Mouse (Mus musculus): ENCODE results near the gene Ptp4a2. TPM values are rescaled to one million over a fixed set of nuclear protein-coding genes. Genes with fewer than 3 reads are reported as not detected.
A peak's percentile ranks its signal among the peaks of the same experiment; 100 is the strongest.

The Ptp4a2 gene
- polyA plus RNA-seq, 1 experiment from 2014 or later: 321 TPM

- no peak overlapping the region for H3K4me3 ChIP-seq (ENCODE audit: low read depth, low read length)
- H3K36me3 ChIP-seq (ENCODE audit: control insufficient read depth, insufficient read depth): no peaks in the 10 kb centered on the region
- no peaks in the 10 kb centered on the region for H3K9me3 ChIP-seq (ENCODE audit: control insufficient read depth)
- no peak overlapping the region for H3K27ac ChIP-seq (ENCODE audit: low read depth, low read length)
- no peak overlapping the region for H3K4me2 ChIP-seq (replicated peaks; ENCODE audit: low read depth)
- ATAC-seq: no peak
- H3K4me1 ChIP-seq (replicated peaks; ENCODE audit: control insufficient read depth, insufficient read depth, low read length): no peaks in the 10 kb centered on the region
- no peak overlapping the region for H3K9ac ChIP-seq (ENCODE audit: low read depth, low read length)
- TF ChIP-seq CTCF (IDR thresholded peaks at IDR 0.05; ENCODE audit: low read depth): no peak
- 56% methylated on average over 6 of the region's 6 CpGs for WGBS
- no peaks in the 10 kb centered on the region for H3K27me3 ChIP-seq (replicated peaks; ENCODE audit: control insufficient read depth, insufficient read depth, low read length)
Observed at GRCm38 (mm10) chr4:129770600-129770999, 40.4 kb upstream of the Ptp4a2 start.

- peak overlapping the region; percentile 47 for H3K4me2 ChIP-seq (replicated peaks; ENCODE audit: low read depth)
- H3K27ac ChIP-seq (ENCODE audit: low read depth, low read length): no peak overlapping the region
- no peak for TF ChIP-seq CTCF (IDR thresholded peaks at IDR 0.05; ENCODE audit: low read depth)
- no peaks in the 10 kb centered on the region for H3K4me1 ChIP-seq (replicated peaks; ENCODE audit: control insufficient read depth, insufficient read depth, low read length)
- H3K36me3 ChIP-seq (ENCODE audit: control insufficient read depth, insufficient read depth): no peaks in the 10 kb centered on the region
- ATAC-seq: no peak
- H3K9me3 ChIP-seq (ENCODE audit: control insufficient read depth): no peaks in the 10 kb centered on the region
- no peak overlapping the region for H3K9ac ChIP-seq (ENCODE audit: low read depth, low read length)
- 28% methylated on average over 7 of the region's 7 CpGs for WGBS
- H3K27me3 ChIP-seq (replicated peaks; ENCODE audit: control insufficient read depth, insufficient read depth, low read length): no peaks in the 10 kb centered on the region
- H3K4me3 ChIP-seq (ENCODE audit: low read depth, low read length): no peak overlapping the region; the same call in 1 of the 2 replicates
Observed at GRCm38 (mm10) chr4:129771314-129771671, 39.7 kb upstream of the Ptp4a2 start.

- peak; percentile 16; the same call in 1 of the 2 replicates for ATAC-seq
- no peaks in the 10 kb centered on the region for H3K27me3 ChIP-seq (replicated peaks; ENCODE audit: control insufficient read depth, insufficient read depth, low read length)
- H3K4me3 ChIP-seq (ENCODE audit: low read depth, low read length): no peak overlapping the region; the same call in 1 of the 2 replicates
- no peaks in the 10 kb centered on the region for H3K9me3 ChIP-seq (ENCODE audit: control insufficient read depth)
- no peaks in the 10 kb centered on the region for H3K36me3 ChIP-seq (ENCODE audit: control insufficient read depth, insufficient read depth)
- no peak overlapping the region for H3K9ac ChIP-seq (ENCODE audit: low read depth, low read length)
- no peak overlapping the region for H3K27ac ChIP-seq (ENCODE audit: low read depth, low read length)
- H3K4me2 ChIP-seq (replicated peaks; ENCODE audit: low read depth): peak overlapping the region; percentile 47
- TF ChIP-seq CTCF (IDR thresholded peaks at IDR 0.05; ENCODE audit: low read depth): no peak
- 11% methylated on average over 21 of the region's 21 CpGs for WGBS
- H3K4me1 ChIP-seq (replicated peaks; ENCODE audit: control insufficient read depth, insufficient read depth, low read length): no peaks in the 10 kb centered on the region
Observed at GRCm38 (mm10) chr4:129771672-129772521, 39.1 kb upstream of the Ptp4a2 start.

GRCm38 (mm10) chr4:129781881-129782675 lies 28.9 kb upstream of the Ptp4a2 start:
- Histone ChIP-seq H3K9ac (ENCODE audit: low read depth, low read length) (no peak overlapping the region), H3K9me3 (ENCODE audit: control insufficient read depth) (no peaks in the 10 kb centered on the region), H3K4me1 (replicated peaks; ENCODE audit: control insufficient read depth, insufficient read depth, low read length) (no peaks in the 10 kb centered on the region), H3K27ac (ENCODE audit: low read depth, low read length) (no peak overlapping the region), H3K4me3 (ENCODE audit: low read depth, low read length) (no peak overlapping the region), H3K27me3 (replicated peaks; ENCODE audit: control insufficient read depth, insufficient read depth, low read length) (no peaks in the 10 kb centered on the region), H3K4me2 (replicated peaks; ENCODE audit: low read depth) (no peak overlapping the region), H3K36me3 (ENCODE audit: control insufficient read depth, insufficient read depth) (no peaks in the 10 kb centered on the region)
- no peak for ATAC-seq
- 42% methylated on average over 4 of the region's 4 CpGs for WGBS
- peak; percentile 9; the same call in 1 of the 2 replicates for TF ChIP-seq CTCF (IDR thresholded peaks at IDR 0.05; ENCODE audit: low read depth)

- no peak for ATAC-seq
- Histone ChIP-seq H3K9me3 (ENCODE audit: control insufficient read depth) (no peaks in the 10 kb centered on the region), H3K4me3 (ENCODE audit: low read depth, low read length) (no peak overlapping the region), H3K4me2 (replicated peaks; ENCODE audit: low read depth) (no peak overlapping the region), H3K27ac (ENCODE audit: low read depth, low read length) (no peak overlapping the region), H3K27me3 (replicated peaks; ENCODE audit: control insufficient read depth, insufficient read depth, low read length) (no peaks in the 10 kb centered on the region), H3K36me3 (ENCODE audit: control insufficient read depth, insufficient read depth) (no peaks in the 10 kb centered on the region), H3K4me1 (replicated peaks; ENCODE audit: control insufficient read depth, insufficient read depth, low read length) (no peaks in the 10 kb centered on the region), H3K9ac (ENCODE audit: low read depth, low read length) (no peak overlapping the region)
- TF ChIP-seq CTCF (IDR thresholded peaks at IDR 0.05; ENCODE audit: low read depth): no peak
- WGBS: 56% methylated on average over 3 of the region's 3 CpGs
Observed at GRCm38 (mm10) chr4:129782857-129783331, 28.1 kb upstream of the Ptp4a2 start.

- no peaks in the 10 kb centered on the region for H3K9me3 ChIP-seq (ENCODE audit: control insufficient read depth)
- no peak overlapping the region for H3K27ac ChIP-seq (ENCODE audit: low read depth, low read length)
- H3K4me2 ChIP-seq (replicated peaks; ENCODE audit: low read depth): no peak overlapping the region
- no peaks in the 10 kb centered on the region for H3K27me3 ChIP-seq (replicated peaks; ENCODE audit: control insufficient read depth, insufficient read depth, low read length)
- H3K36me3 ChIP-seq (ENCODE audit: control insufficient read depth, insufficient read depth): no peaks in the 10 kb centered on the region
- no peak overlapping the region for H3K9ac ChIP-seq (ENCODE audit: low read depth, low read length)
- TF ChIP-seq CTCF (IDR thresholded peaks at IDR 0.05; ENCODE audit: low read depth): no peak
- no peaks in the 10 kb centered on the region for H3K4me1 ChIP-seq (replicated peaks; ENCODE audit: control insufficient read depth, insufficient read depth, low read length)
- no peak for ATAC-seq
- 70% methylated on average over 5 of the region's 5 CpGs for WGBS
- no peak overlapping the region for H3K4me3 ChIP-seq (ENCODE audit: low read depth, low read length)
Observed at GRCm38 (mm10) chr4:129783506-129783905, 27.5 kb upstream of the Ptp4a2 start.
